Mouse (Mus musculus) G1E (cell line): Measurements from ENCODE around the gene Fcna. TPM values are rescaled to one million over a fixed set of nuclear protein-coding genes. Genes with fewer than 3 reads are reported as not detected.

Experiments
- ATAC-seq: 2 replicates; pipeline ENCODE4 v1.8.0; 2016; ENCODE audit warnings: mild to moderate bottlenecking; ENCODE audit not compliant: insufficient number of reproducible peaks, poor library complexity, low FRiP score, severe bottlenecking; ENCODE audit errors: extremely low read depth
- DNase-seq: peaks from one replicate; pipeline ENCODE4 v3.0.0; 2012; ENCODE audit warnings: low spot score
- H3K27me3 ChIP-seq: 2 replicates; pipeline ENCODE4 v1.6.1; 2012; ENCODE audit warnings: mild to moderate bottlenecking, low read length, inconsistent platforms; ENCODE audit not compliant: insufficient read depth
- H3K36me3 ChIP-seq: replicated peaks from 2 replicates; pipeline ENCODE3; 2012; ENCODE audit warnings: mild to moderate bottlenecking, inconsistent platforms
- H3K4me1 ChIP-seq: 2 replicates; pipeline ENCODE4 v1.6.1; 2012; ENCODE audit warnings: low read depth, low read length, inconsistent platforms, mixed read lengths; ENCODE audit not compliant: insufficient read depth
- H3K4me3 ChIP-seq: 2 replicates; pipeline ENCODE4 v1.5.1; 2012; ENCODE audit warnings: low read depth, mild to moderate bottlenecking, inconsistent platforms, low read length, moderate library complexity, mixed read lengths
- H3K9me3 ChIP-seq: replicated peaks from 2 replicates; pipeline ENCODE4 v1.6.1; 2012; ENCODE audit warnings: inconsistent platforms
- TAL1 ChIP-seq: conservative IDR thresholded peaks from 2 replicates; pipeline ENCODE4 v1.6.1; 2012; ENCODE audit warnings: low read depth, low read length, inconsistent platforms, mixed read lengths
- polyA plus RNA-seq: library from polyadenylated mRNA; stranded (reverse); fragments of >175 nt; gene quantifications from 2 replicates; pipeline ENCODE4 v1.2.3, GENCODE M21; 2012
- total RNA-seq, 2 experiments: library from RNA; stranded (forward) in 1 of 2; stranded (reverse) in 1 of 2; fragments of 200-1000 nt in 1 of 2; fragments of >200 nt in 1 of 2; fragmentation: Nextera tagmentation in 1 of 2; gene quantifications; 2 replicates each; pipeline ENCODE4 v1.2.3; 2014 to 2017

The Fcna gene
- total and polyA plus RNA-seq, 3 experiments: not detected

GRCm38 (mm10) chr2:25575432-25576027 lies 52.3 kb downstream of the Fcna start:
- H3K4me1 ChIP-seq: peaks cover 37% of the 10 kb centered on the region

More at GRCm38 (mm10) chr2:25575432-25576027, 52.3 kb downstream of the Fcna start:
- DNase-seq (peak; percentile 32), ATAC-seq (no peak)
- Histone ChIP-seq H3K36me3 (peaks cover 25% of the 10 kb centered on the region), H3K4me3 (peak overlapping the region; percentile 72; the same call in 1 of the 2 replicates), H3K9me3 (peaks cover 53% of the 10 kb centered on the region), H3K27me3 (peaks cover 4% of the 10 kb centered on the region; the same call in 1 of the 2 replicates)
- TF ChIP-seq TAL1: no peak

Other genes starting within 250 kb of the Fcna start
Only the 20 nearest of the 32 such genes appear.
- not detected in 2 replicates for gene Lcn12, start 134.1 kb downstream of the Fcna start, total RNA-seq (2014; fragmentation: Nextera tagmentation)
- gene Lcn12, start 134.1 kb downstream of the Fcna start, total RNA-seq (2017): not detected in 2 replicates
- gene Lcn12, start 134.1 kb downstream of the Fcna start, polyA plus RNA-seq: not detected in 2 replicates
- 48.3 and 57.9 TPM in 2 replicates for gene Fbxw5, start 127.3 kb downstream of the Fcna start, total RNA-seq (2014; fragmentation: Nextera tagmentation)
- 21.1 and 24.7 TPM in 2 replicates for gene Fbxw5, start 127.3 kb downstream of the Fcna start, total RNA-seq (2017)
- gene Fbxw5, start 127.3 kb downstream of the Fcna start, polyA plus RNA-seq: 17.1 and 35.5 TPM in 2 replicates
- gene C8g, start 126.3 kb downstream of the Fcna start, total RNA-seq (2014; fragmentation: Nextera tagmentation): 3.4 and 4.4 TPM in 2 replicates
- 2.2 and 3.3 TPM in 2 replicates for gene C8g, start 126.3 kb downstream of the Fcna start, total RNA-seq (2017)
- gene C8g, start 126.3 kb downstream of the Fcna start, polyA plus RNA-seq: 0.10 and 0.21 TPM in 2 replicates
- 7.1 and 7.9 TPM in 2 replicates for gene Traf2, start 81.1 kb downstream of the Fcna start, total RNA-seq (2014; fragmentation: Nextera tagmentation)
- gene Traf2, start 81.1 kb downstream of the Fcna start, total RNA-seq (2017): 18.1 and 19.1 TPM in 2 replicates
- 5.4 and 7.8 TPM in 2 replicates for gene Traf2, start 81.1 kb downstream of the Fcna start, polyA plus RNA-seq
- gene Edf1, start 70.2 kb downstream of the Fcna start, total RNA-seq (2014; fragmentation: Nextera tagmentation): 102 and 126 TPM in 2 replicates
- 91.0 and 109 TPM in 2 replicates for gene Edf1, start 70.2 kb downstream of the Fcna start, total RNA-seq (2017)
- gene Edf1, start 70.2 kb downstream of the Fcna start, polyA plus RNA-seq: 570 and 701 TPM in 2 replicates
- 0.58 and 4.3 TPM in 2 replicates for gene Mamdc4, start 53.2 kb downstream of the Fcna start, total RNA-seq (2014; fragmentation: Nextera tagmentation)
- gene Mamdc4, start 53.2 kb downstream of the Fcna start, total RNA-seq (2017): 1.9 and 5.5 TPM in 2 replicates
- gene Mamdc4, start 53.2 kb downstream of the Fcna start, polyA plus RNA-seq: 1.4 and 1.6 TPM in 2 replicates
- 1.4 and 2.1 TPM in 2 replicates for gene Phpt1, start 52.8 kb downstream of the Fcna start, total RNA-seq (2014; fragmentation: Nextera tagmentation)
- gene Phpt1, start 52.8 kb downstream of the Fcna start, total RNA-seq (2017): 7.1 and 12.5 TPM in 2 replicates
- gene Phpt1, start 52.8 kb downstream of the Fcna start, polyA plus RNA-seq: 6.5 and 9.5 TPM in 2 replicates
- gene Ajm1, start 46.3 kb downstream of the Fcna start, total RNA-seq (2014; fragmentation: Nextera tagmentation): 0.63 and 1.1 TPM in 2 replicates
- gene Ajm1, start 46.3 kb downstream of the Fcna start, total RNA-seq (2017): 0.05 TPM in 1 of 2 replicates, not detected in the other
- gene Ajm1, start 46.3 kb downstream of the Fcna start, polyA plus RNA-seq: 0.32 and 0.35 TPM in 2 replicates
- 73.4 and 74.9 TPM in 2 replicates for gene Rabl6, start 19.5 kb downstream of the Fcna start, total RNA-seq (2014; fragmentation: Nextera tagmentation)
- 41.5 and 43.2 TPM in 2 replicates for gene Rabl6, start 19.5 kb downstream of the Fcna start, total RNA-seq (2017)
- 79.9 and 82.4 TPM in 2 replicates for gene Rabl6, start 19.5 kb downstream of the Fcna start, polyA plus RNA-seq
- gene Ccdc183, start 10.4 kb downstream of the Fcna start, total RNA-seq (2014; fragmentation: Nextera tagmentation): not detected in 2 replicates
- 0.05 TPM in 1 of 2 replicates, not detected in the other for gene Ccdc183, start 10.4 kb downstream of the Fcna start, total RNA-seq (2017)
- not detected in 2 replicates for gene Ccdc183, start 10.4 kb downstream of the Fcna start, polyA plus RNA-seq
- not detected in 2 replicates for gene Tmem141, start 6.0 kb downstream of the Fcna start, total RNA-seq (2014; fragmentation: Nextera tagmentation)
- gene Tmem141, start 6.0 kb downstream of the Fcna start, total RNA-seq (2017): not detected in 2 replicates
- not detected in 2 replicates for gene Tmem141, start 6.0 kb downstream of the Fcna start, polyA plus RNA-seq
- not detected in 2 replicates for gene Lcn8, start 25.1 kb upstream of the Fcna start, total RNA-seq (2014; fragmentation: Nextera tagmentation)
- gene Lcn8, start 25.1 kb upstream of the Fcna start, total RNA-seq (2017): not detected in 2 replicates
- not detected in 2 replicates for gene Lcn8, start 25.1 kb upstream of the Fcna start, polyA plus RNA-seq
- not detected in 2 replicates for gene Lcn5, start 29.9 kb upstream of the Fcna start, total RNA-seq (2014; fragmentation: Nextera tagmentation)
- gene Lcn5, start 29.9 kb upstream of the Fcna start, total RNA-seq (2017): not detected in 2 replicates
- not detected in 2 replicates for gene Lcn5, start 29.9 kb upstream of the Fcna start, polyA plus RNA-seq
- not detected in 2 replicates for gene Lcn6, start 48.8 kb upstream of the Fcna start, total RNA-seq (2014; fragmentation: Nextera tagmentation)
- not detected in 2 replicates for gene Lcn6, start 48.8 kb upstream of the Fcna start, total RNA-seq (2017)
- gene Lcn6, start 48.8 kb upstream of the Fcna start, polyA plus RNA-seq: not detected in 2 replicates
- gene Lcn10, start 54.7 kb upstream of the Fcna start, total RNA-seq (2014; fragmentation: Nextera tagmentation): not detected in 2 replicates
- 0.17 TPM in 1 of 2 replicates, not detected in the other for gene Lcn10, start 54.7 kb upstream of the Fcna start, total RNA-seq (2017)
- not detected in 2 replicates for gene Lcn10, start 54.7 kb upstream of the Fcna start, polyA plus RNA-seq
- gene Obp2a, start 72.0 kb upstream of the Fcna start, total RNA-seq (2014; fragmentation: Nextera tagmentation): not detected in 2 replicates
- not detected in 2 replicates for gene Obp2a, start 72.0 kb upstream of the Fcna start, total RNA-seq (2017)
- gene Obp2a, start 72.0 kb upstream of the Fcna start, polyA plus RNA-seq: not detected in 2 replicates
- gene Bmyc, start 78.7 kb upstream of the Fcna start, total RNA-seq (2014; fragmentation: Nextera tagmentation): not detected in 2 replicates
- not detected in 2 replicates for gene Bmyc, start 78.7 kb upstream of the Fcna start, total RNA-seq (2017)
- not detected in 2 replicates for gene Bmyc, start 78.7 kb upstream of the Fcna start, polyA plus RNA-seq
- not detected in 2 replicates for gene Obp2b, start 109.0 kb upstream of the Fcna start, total RNA-seq (2014; fragmentation: Nextera tagmentation)
- not detected in 2 replicates for gene Obp2b, start 109.0 kb upstream of the Fcna start, total RNA-seq (2017)
- gene Obp2b, start 109.0 kb upstream of the Fcna start, polyA plus RNA-seq: not detected in 2 replicates
- gene Lcn3, start 137.5 kb upstream of the Fcna start, total RNA-seq (2014; fragmentation: Nextera tagmentation): not detected in 2 replicates
- gene Lcn3, start 137.5 kb upstream of the Fcna start, total RNA-seq (2017): not detected in 2 replicates
- not detected in 2 replicates for gene Lcn3, start 137.5 kb upstream of the Fcna start, polyA plus RNA-seq
- gene Lcn11, start 149.0 kb upstream of the Fcna start, total RNA-seq (2014; fragmentation: Nextera tagmentation): not detected in 2 replicates
- not detected in 2 replicates for gene Lcn11, start 149.0 kb upstream of the Fcna start, total RNA-seq (2017)
- not detected in 2 replicates for gene Lcn11, start 149.0 kb upstream of the Fcna start, polyA plus RNA-seq